Mouse (Mus musculus) megakaryocyte, embryonic 14.5 days (primary cell): ENCODE data around the gene Enpep.

Experiments used
- FLI1 ChIP-seq: IDR thresholded peaks from 2 replicates; pipeline ENCODE4 v1.6.1; 2012; ENCODE audit warnings: low read length, inconsistent platforms, mixed read lengths
- GATA1 ChIP-seq: IDR thresholded peaks from 3 replicates; pipeline ENCODE4 v1.6.1; 2012; ENCODE audit warnings: mixed read lengths, low read length, inconsistent platforms, borderline replicate concordance

DNA sequence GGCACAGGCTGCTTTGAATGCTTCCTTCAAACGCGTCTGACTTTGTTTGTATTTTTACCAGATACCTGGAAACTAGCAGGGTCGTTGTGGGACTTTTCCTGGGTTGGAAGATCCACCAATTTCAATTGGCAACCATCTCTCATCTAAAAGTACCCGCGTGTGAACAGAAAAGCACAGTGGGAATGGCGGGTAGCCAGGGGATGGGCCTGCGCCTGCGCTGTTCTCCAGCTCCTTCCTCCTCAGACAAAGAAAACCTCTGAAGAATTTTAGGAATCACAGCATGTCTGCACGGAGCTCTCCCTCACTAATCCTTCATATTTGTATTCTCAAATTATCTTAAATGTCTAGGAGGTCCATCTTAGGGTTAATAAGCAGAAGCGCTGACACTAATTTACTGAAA lies 78.3 kb downstream of the Enpep start:
- TF ChIP-seq GATA1, result no peak
- TF ChIP-seq FLI1, result no peak
